Mouse (Mus musculus) central nervous system, embryonic 11.5 days (tissue): ENCODE measurements around the gene Itln1. TPM values are rescaled to one million over a fixed set of nuclear protein-coding genes. Genes with fewer than 3 reads are reported as not detected.

Source experiments
- polyA plus RNA-seq: library from polyadenylated mRNA; depleted of rRNA; stranded (reverse); fragments of >200 nt; gene quantifications from 2 replicates; pipeline ENCODE4 v1.2.3, GENCODE M21; 2012; rRNA removed

Itln1 gene
- polyA plus RNA-seq: not detected in 2 replicates

DNA sequence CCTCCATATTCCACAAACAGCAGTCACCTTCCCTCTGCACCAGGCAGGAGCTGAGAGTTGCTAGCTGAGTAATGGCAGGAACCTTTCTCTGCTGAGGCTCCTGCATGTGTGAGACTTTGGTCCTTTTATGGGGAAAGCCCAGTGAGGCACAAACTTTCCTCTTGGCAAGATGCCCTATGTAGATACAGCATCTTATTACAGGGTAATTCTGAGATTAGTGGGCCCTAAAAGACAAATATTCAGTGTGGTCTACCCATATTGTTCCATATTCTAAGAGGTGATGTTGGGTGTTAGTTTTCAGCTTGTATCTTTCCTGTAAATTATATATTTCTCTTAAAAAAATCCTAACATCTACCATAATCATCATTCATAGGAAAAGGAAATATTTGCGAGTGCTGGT lies at the start of gene Itln1:
Gene Itln1 (minus strand): TSS at position 101 of the 400 bp plus-strand sequence.

DNA sequence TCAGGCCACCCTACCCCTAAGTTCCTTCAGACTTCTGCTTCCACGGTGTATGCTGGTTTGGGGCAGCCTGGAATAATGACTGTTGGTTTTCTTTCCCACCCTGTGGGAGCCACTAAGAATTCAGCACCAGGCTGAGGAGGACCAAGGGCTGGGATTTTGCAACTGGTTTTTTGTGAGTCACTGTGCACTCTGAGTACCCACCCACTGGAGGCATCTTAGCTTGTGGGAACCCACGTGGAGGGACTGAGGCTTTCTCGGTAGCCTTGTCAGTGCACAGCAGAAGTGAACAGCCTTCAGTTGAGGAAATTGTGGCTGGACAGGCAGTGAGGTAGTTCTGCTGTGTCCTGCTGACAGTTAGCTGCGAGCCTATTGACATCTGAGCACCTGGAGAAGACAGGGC lies 23.8 kb upstream of the Itln1 start, which contains the start of gene Cd244a:
Gene Cd244a (plus strand): TSS at position 296 of the 400 bp plus-strand sequence.

DNA sequence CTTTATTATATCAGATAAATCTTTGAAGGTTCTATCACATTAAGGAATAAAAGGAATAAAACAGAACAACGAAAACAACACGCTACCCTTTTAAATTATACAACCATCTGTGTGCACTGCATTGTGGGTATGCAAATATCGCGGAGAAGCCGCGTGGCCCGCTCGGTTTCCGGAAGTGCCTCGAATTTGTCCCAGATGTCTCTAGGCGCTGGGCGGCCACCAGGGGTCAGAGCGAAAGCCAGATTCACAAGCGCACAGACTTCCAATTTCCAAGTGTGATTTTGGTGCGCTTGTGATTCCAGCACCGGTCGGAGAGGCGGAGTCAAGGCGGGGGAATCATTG lies 31.9 kb downstream of the Itln1 start, which contains the start of gene Alyref2:
Gene Alyref2 (plus strand): TSS at position 229 of the 342 bp plus-strand sequence.

Other genes starting within 250 kb of the Itln1 start
- 96.3 and 99.2 TPM in 2 replicates for gene Usp21, start 247.3 kb downstream of the Itln1 start, polyA plus RNA-seq
- 65.4 and 89.0 TPM in 2 replicates for gene Ufc1, start 240.3 kb downstream of the Itln1 start, polyA plus RNA-seq
- 44.7 and 66.6 TPM in 2 replicates for gene Dedd, start 206.1 kb downstream of the Itln1 start, polyA plus RNA-seq
- gene Nit1, start 189.6 kb downstream of the Itln1 start, polyA plus RNA-seq: 36.9 and 48.0 TPM in 2 replicates
- gene Pfdn2, start 189.6 kb downstream of the Itln1 start, polyA plus RNA-seq: 141 and 293 TPM in 2 replicates
- gene Klhdc9, start 174.5 kb downstream of the Itln1 start, polyA plus RNA-seq: 1.9 and 2.2 TPM in 2 replicates
- 0.95 and 1.1 TPM in 2 replicates for gene Nectin4, start 165.2 kb downstream of the Itln1 start, polyA plus RNA-seq
- 0.92 and 1.7 TPM in 2 replicates for gene Arhgap30, start 146.3 kb downstream of the Itln1 start, polyA plus RNA-seq
- gene Usf1, start 124.0 kb downstream of the Itln1 start, polyA plus RNA-seq: 99.5 and 131 TPM in 2 replicates
- 3.7 and 5.0 TPM in 2 replicates for gene Tstd1, start 116.4 kb downstream of the Itln1 start, polyA plus RNA-seq
- gene F11r, start 97.8 kb downstream of the Itln1 start, polyA plus RNA-seq: 7.0 and 10.3 TPM in 2 replicates
- gene Alyref2, start 31.8 kb downstream of the Itln1 start, polyA plus RNA-seq: 9.4 and 11.0 TPM in 2 replicates
- gene Cd244a, start 23.9 kb upstream of the Itln1 start, polyA plus RNA-seq: 0.05 TPM in 1 of 2 replicates, not detected in the other
- gene Ly9, start 72.1 kb upstream of the Itln1 start, polyA plus RNA-seq: 0.07 and 0.18 TPM in 2 replicates
- gene Slamf7, start 117.7 kb upstream of the Itln1 start, polyA plus RNA-seq: 0.01 TPM in 1 of 2 replicates, not detected in the other
- gene Cd48, start 146.7 kb upstream of the Itln1 start, polyA plus RNA-seq: 0.77 and 0.85 TPM in 2 replicates
- gene Slamf1, start 231.8 kb upstream of the Itln1 start, polyA plus RNA-seq: 0.17 and 0.22 TPM in 2 replicates